Mouse (Mus musculus): ENCODE results near the gene Hexim2. TPM values are rescaled to one million over a fixed set of nuclear protein-coding genes. Genes with fewer than 3 reads are reported as not detected.

Hexim2 gene
- total and polyA plus RNA-seq, 2 experiments from 2014 or later, result 40.5 to 46.3 TPM

GRCm38 (mm10) chr11:103134221-103134620 is 2.0 kb downstream of the Hexim2 start:
- Histone ChIP-seq H3K9ac (replicated peaks; ENCODE audit: low read length, poor library complexity, severe bottlenecking) (no peak overlapping the region), H3K4me3 (ENCODE audit: low read depth, low read length) (no peak overlapping the region), H3K9me3 (ENCODE audit: low read length) (no peaks in the 10 kb centered on the region), H3K4me1 (ENCODE audit: insufficient read depth, low read length) (0 out of 2 replicates have a peak, but pooled peaks cover 7% of the 10 kb centered on the region), H3K27ac (ENCODE audit: low read depth, low read length) (peak overlapping the region; percentile 79), H3K36me3 (ENCODE audit: insufficient read depth, low read length) (peaks cover 11% of the 10 kb centered on the region), H3K27me3 (ENCODE audit: insufficient read depth, low read length) (no peaks in the 10 kb centered on the region), H3K4me2 (ENCODE audit: low read depth, low read length, poor library complexity, severe bottlenecking) (peak overlapping the region; percentile 43)
- ATAC-seq (ENCODE audit: low FRiP score) (no peak), DNase-seq (ENCODE audit: low spot score) (no peak)
- TF ChIP-seq CTCF (IDR thresholded peaks at IDR 0.05), result no peak
- WGBS, result 75% methylated on average over 3 of the region's 3 CpGs

- 0 out of 2 replicates have a peak, but pooled peaks cover 9% of the 10 kb centered on the region for H3K4me1 ChIP-seq (ENCODE audit: insufficient read depth, low read length)
- no peaks in the 10 kb centered on the region for H3K9me3 ChIP-seq (ENCODE audit: low read length)
- WGBS, result 88% methylated on average over 8 of the region's 8 CpGs
- no peak overlapping the region for H3K4me3 ChIP-seq (ENCODE audit: low read depth, low read length)
- peaks cover 22% of the 10 kb centered on the region for H3K36me3 ChIP-seq (ENCODE audit: insufficient read depth, low read length)
- H3K4me2 ChIP-seq (ENCODE audit: low read depth, low read length, poor library complexity, severe bottlenecking), result no peak overlapping the region
- DNase-seq (ENCODE audit: low spot score) (no peak), ATAC-seq (ENCODE audit: low FRiP score) (no peak)
- no peak overlapping the region for H3K9ac ChIP-seq (replicated peaks; ENCODE audit: low read length, poor library complexity, severe bottlenecking)
- TF ChIP-seq CTCF (IDR thresholded peaks at IDR 0.05), result no peak
- no peaks in the 10 kb centered on the region for H3K27me3 ChIP-seq (ENCODE audit: insufficient read depth, low read length)
- H3K27ac ChIP-seq (ENCODE audit: low read depth, low read length), result no peak overlapping the region
Measured at GRCm38 (mm10) chr11:103136039-103136577, 3.9 kb downstream of the Hexim2 start.

- H3K27ac ChIP-seq (ENCODE audit: low read depth, low read length), result no peak overlapping the region
- H3K4me3 ChIP-seq (ENCODE audit: low read depth, low read length), result no peak overlapping the region
- 81% methylated on average over 14 of the region's 14 CpGs for WGBS
- H3K4me1 ChIP-seq (ENCODE audit: insufficient read depth, low read length), result peaks cover 15% of the 10 kb centered on the region; the same call in 1 of the 2 replicates
- peaks cover 22% of the 10 kb centered on the region for H3K36me3 ChIP-seq (ENCODE audit: insufficient read depth, low read length)
- H3K9ac ChIP-seq (replicated peaks; ENCODE audit: low read length, poor library complexity, severe bottlenecking), result 0 out of 2 replicates have a peak overlapping the region, but pooled peaks have one; percentile 24
- H3K9me3 ChIP-seq (ENCODE audit: low read length), result no peaks in the 10 kb centered on the region
- no peak overlapping the region for H3K4me2 ChIP-seq (ENCODE audit: low read depth, low read length, poor library complexity, severe bottlenecking)
- TF ChIP-seq CTCF (IDR thresholded peaks at IDR 0.05), result no peak
- DNase-seq (ENCODE audit: low spot score) (no peak), ATAC-seq (ENCODE audit: low FRiP score) (no peak)
- no peaks in the 10 kb centered on the region for H3K27me3 ChIP-seq (ENCODE audit: insufficient read depth, low read length)
Measured at GRCm38 (mm10) chr11:103139951-103140762, 7.9 kb downstream of the Hexim2 start.

- WGBS, result 50% methylated on average over 6 of the region's 6 CpGs
- no peaks in the 10 kb centered on the region for H3K27me3 ChIP-seq (ENCODE audit: insufficient read depth, low read length)
- H3K27ac ChIP-seq (ENCODE audit: low read depth, low read length), result peak overlapping the region; percentile 93
Measured at GRCm38 (mm10) chr11:103140763-103141100, 8.5 kb downstream of the Hexim2 start.

GRCm38 (mm10) chr11:103141101-103141943 is 9.1 kb downstream of the Hexim2 start:
- DNase-seq (ENCODE audit: low spot score) (peak; percentile 30), ATAC-seq (ENCODE audit: low FRiP score) (no peak)
- H3K4me1 ChIP-seq (ENCODE audit: insufficient read depth, low read length), result peaks cover 14% of the 10 kb centered on the region; the same call in 1 of the 2 replicates
- TF ChIP-seq CTCF (IDR thresholded peaks at IDR 0.05), result no peak
- peak overlapping the region; percentile 19; the same call in 1 of the 2 replicates for H3K9ac ChIP-seq (replicated peaks; ENCODE audit: low read length, poor library complexity, severe bottlenecking)
- peaks cover 22% of the 10 kb centered on the region for H3K36me3 ChIP-seq (ENCODE audit: insufficient read depth, low read length)
- peak overlapping the region; percentile 93 for H3K27ac ChIP-seq (ENCODE audit: low read depth, low read length)
- H3K4me3 ChIP-seq (ENCODE audit: low read depth, low read length), result no peak overlapping the region
- no peaks in the 10 kb centered on the region for H3K9me3 ChIP-seq (ENCODE audit: low read length)
- no peaks in the 10 kb centered on the region for H3K27me3 ChIP-seq (ENCODE audit: insufficient read depth, low read length)
- no peak overlapping the region for H3K4me2 ChIP-seq (ENCODE audit: low read depth, low read length, poor library complexity, severe bottlenecking)
- 30% methylated on average over 11 of the region's 11 CpGs for WGBS

More at GRCm38 (mm10) chr11:103140763-103141100, 8.5 kb downstream of the Hexim2 start:
- H3K36me3 ChIP-seq (ENCODE audit: insufficient read depth, low read length), result peaks cover 22% of the 10 kb centered on the region
- H3K4me3 ChIP-seq (ENCODE audit: low read depth, low read length), result no peak overlapping the region
- no peak overlapping the region for H3K4me2 ChIP-seq (ENCODE audit: low read depth, low read length, poor library complexity, severe bottlenecking)
- peaks cover 14% of the 10 kb centered on the region; the same call in 1 of the 2 replicates for H3K4me1 ChIP-seq (ENCODE audit: insufficient read depth, low read length)
- DNase-seq (ENCODE audit: low spot score), result no peak
- no peak overlapping the region; the same call in 1 of the 2 replicates for H3K9ac ChIP-seq (replicated peaks; ENCODE audit: low read length, poor library complexity, severe bottlenecking)
- no peak for ATAC-seq (ENCODE audit: low FRiP score)
- no peak for TF ChIP-seq CTCF (IDR thresholded peaks at IDR 0.05)
- H3K9me3 ChIP-seq (ENCODE audit: low read length), result no peaks in the 10 kb centered on the region

Data from midbrain, postnatal 0 days (tissue).